Mouse (Mus musculus) lung, postnatal 25 days (tissue): ENCODE measurements around the gene 2900026A02Rik.

ENCODE experiments used
- DNase-seq: peaks from one replicate; pipeline ENCODE4 v3.0.0; 2022; ENCODE audit warnings: low spot score

Gene 2900026A02Rik

GRCm38 (mm10) chr5:113174916-113175692 is 45.9 kb downstream of the 2900026A02Rik start:
- no peak for DNase-seq

GRCm38 (mm10) chr5:113173318-113173717 is 47.7 kb downstream of the 2900026A02Rik start:
- peak; percentile 65 for DNase-seq

DNA sequence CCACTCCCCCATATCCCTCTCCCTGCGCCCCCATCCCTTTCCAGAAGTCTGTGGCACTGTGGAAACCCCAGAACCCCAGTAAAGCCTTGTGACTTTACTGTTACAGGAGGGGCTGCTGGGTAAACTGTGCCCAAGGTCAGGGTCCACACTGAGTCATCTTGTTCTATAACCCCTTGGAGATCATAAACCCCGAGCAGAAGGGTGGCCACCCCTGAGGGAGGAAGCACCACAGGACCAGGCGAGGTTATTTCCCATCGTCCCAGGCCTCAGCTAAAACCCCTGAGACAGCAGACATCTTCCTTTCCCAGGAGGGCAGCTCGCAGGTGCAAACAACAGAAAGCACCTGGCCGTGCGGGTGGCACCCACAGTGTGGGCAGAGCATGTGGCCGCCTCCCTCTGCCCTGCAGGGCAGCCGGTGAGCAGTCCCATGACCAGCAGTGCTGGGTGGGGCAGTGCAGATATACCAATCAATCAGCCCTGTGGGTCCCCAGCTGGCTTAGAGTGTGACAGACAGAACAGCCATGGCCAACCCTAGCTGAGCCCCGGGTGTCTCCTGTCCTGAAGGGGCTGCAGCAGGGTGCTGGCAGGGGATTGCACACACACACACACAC is 49.0 kb downstream of the 2900026A02Rik start:
- no peak for DNase-seq

DNA sequence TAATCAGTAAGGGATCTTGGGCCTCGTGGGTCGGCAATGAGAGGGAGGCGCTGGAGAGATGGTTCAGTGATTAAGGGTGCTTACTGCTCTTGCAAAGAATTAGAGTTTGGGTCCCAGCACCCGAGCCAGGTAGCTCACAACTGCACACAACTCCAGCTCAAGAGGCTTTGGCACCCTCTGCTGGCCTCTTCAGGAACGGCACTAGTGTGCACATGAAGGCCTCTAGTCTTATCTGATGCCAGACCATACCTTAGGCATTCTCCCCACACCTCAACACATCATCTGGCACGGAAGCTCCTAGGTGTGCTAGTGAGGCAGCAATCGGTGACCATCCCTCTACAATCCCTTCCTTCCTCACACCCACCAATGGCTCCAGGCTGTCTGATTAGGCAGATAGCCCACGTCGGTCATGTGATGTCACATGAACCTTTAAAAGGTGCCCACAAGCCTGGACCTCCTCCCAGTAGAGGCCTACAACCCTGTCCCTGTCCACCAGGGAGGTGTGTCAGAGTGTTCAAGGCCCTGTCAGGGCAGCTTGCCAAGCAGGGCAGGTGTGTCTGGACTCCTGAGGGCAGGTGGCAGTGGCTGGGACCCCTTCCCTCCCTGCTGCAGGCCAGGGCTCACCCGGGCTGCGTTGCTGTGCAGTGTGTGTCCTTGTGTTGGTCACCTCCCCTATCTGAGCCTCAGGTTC is 50.8 kb downstream of the 2900026A02Rik start:
- DNase-seq: no peak

GRCm38 (mm10) chr5:113167733-113168132 is 53.3 kb downstream of the 2900026A02Rik start:
- DNase-seq: no peak

GRCm38 (mm10) chr5:113165481-113165880 is 55.6 kb downstream of the 2900026A02Rik start:
- no peak for DNase-seq

DNA sequence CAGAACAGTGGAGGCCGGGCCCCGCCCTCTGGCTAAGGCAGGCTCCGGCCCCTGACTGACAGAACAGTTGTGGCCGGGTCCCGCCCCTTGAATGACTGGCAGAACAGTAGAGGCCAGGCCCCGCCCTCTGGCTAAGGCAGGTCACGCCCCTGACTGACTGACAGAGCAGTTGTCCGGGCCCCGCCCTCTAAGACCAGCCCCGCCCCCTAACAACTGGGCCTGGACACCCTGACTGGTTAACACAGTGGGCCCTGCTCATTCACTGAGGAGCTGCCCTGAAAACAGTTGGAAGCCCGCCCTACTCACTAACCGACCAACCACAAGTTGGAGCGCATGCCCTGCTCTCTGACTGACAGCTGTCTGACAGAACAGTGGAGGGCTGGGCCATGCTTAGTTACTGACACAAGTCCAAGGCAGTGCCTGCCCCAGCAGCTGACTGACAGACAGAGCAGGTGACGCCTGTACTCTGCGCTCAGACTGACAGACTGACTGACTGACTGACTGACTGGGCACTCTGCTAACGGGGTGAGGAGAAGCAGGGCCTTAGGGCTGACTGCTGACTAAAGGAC is 56.1 kb downstream of the 2900026A02Rik start:
- DNase-seq: peak; percentile 85

DNA sequence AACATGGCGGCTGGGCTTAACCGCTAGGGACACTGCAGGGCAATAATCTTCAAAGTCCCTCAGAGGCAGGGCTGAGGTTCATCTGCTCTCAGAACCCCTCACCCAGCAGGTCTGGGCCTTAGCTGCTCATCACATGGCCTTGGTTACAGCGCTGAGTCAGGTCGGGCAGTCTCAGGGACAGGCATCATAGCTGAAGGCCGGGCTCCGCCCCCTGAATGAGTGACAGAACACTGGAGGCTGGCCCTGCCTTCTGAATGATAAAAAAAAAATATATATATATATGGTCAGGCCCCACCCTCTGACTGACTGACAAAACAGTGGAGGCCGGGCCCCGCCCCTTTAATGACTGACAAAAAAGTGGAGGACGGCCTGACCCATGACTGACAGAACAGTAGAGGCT is 56.6 kb downstream of the 2900026A02Rik start:
- DNase-seq: no peak

GRCm38 (mm10) chr5:113163116-113163515 is 57.9 kb downstream of the 2900026A02Rik start:
- DNase-seq: no peak

GRCm38 (mm10) chr5:113162699-113163098 is 58.3 kb downstream of the 2900026A02Rik start:
- no peak for DNase-seq

DNA sequence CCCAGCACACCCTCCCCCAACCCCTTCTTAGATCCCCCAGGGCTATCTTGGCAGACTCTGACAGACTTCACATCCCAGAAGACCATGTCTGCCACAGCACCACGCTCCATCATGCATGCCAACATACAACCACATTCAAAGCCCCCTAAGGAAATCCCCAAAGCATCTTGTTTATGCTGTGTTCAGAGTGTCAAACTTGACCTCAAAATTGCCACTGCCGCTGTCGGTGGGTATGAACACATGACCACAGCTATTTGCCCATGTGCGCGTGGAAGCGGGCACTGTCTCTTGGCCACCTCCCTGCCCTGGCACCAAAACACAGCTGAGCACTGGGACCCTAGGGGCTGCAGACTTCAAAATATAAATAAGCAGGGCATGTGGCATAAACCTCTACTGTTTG is 59.5 kb downstream of the 2900026A02Rik start:
- DNase-seq: no peak

DNA sequence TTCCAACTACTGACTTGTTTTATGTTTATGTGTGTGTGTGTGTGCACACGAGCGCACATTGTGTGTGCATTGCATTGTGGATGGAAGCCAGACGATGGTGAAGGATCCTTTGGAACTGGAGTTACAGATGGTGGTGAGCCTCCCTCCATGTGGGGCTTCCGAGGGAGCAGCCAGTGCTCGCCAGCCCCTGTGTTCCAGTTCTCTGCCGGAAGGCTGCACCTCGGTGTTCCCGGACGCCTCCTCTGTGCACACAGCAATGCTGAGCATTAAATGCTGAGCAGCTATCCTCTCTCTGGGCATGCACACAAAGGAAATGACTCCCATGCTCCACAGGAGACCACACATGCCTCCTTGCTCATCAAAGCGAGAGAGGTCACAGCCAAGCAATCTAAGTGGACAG is 60.7 kb downstream of the 2900026A02Rik start:
- no peak for DNase-seq

GRCm38 (mm10) chr5:113158759-113159355 is 62.2 kb downstream of the 2900026A02Rik start:
- DNase-seq: no peak

DNA sequence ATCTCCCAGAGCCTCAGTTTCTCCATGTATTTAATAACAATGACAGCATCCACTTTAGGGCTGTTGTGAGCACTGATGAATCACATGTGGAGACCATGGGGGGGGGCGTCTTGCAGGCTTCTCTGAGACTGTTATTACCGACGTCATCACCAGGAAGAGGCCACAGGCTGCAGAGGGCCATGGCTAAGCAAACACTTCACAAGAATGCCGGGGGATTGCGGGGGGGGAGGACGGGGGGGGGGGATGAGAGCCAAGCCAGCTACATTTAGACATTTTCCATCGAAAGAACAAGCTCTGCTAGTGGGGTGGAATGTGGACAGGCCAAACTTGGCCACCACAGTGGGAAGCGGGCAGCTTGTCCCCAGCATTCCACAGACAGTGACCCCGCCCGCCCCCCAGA is 63.4 kb downstream of the 2900026A02Rik start:
- DNase-seq: no peak

- no peak for DNase-seq
Observed at GRCm38 (mm10) chr5:113157006-113157405, 64.0 kb downstream of the 2900026A02Rik start.

GRCm38 (mm10) chr5:113155133-113155532 is 65.9 kb downstream of the 2900026A02Rik start:
- peak; percentile 78 for DNase-seq

DNA sequence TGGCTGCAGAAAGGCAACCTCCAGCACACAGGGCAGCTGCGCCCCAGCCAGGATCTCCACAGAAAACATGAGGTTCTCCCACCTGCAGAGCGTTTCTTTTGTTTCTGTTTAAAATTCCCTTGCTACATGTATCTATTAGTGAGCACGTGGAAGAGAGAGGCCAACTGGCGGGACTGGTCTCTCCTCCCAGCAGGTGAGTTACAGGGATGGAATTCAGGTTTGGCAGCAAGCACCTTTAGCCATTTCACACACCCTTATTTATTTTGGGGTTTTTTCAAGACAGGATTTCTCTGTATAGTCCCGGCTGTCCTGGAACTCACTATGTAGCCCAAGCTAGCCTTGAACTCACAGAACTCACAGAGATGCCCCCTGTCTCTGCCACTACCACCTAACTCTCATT is 66.6 kb downstream of the 2900026A02Rik start:
- no peak for DNase-seq

GRCm38 (mm10) chr5:113153508-113153830 is 67.6 kb downstream of the 2900026A02Rik start:
- DNase-seq: no peak

GRCm38 (mm10) chr5:113152663-113153507 is 68.2 kb downstream of the 2900026A02Rik start:
- DNase-seq: no peak

GRCm38 (mm10) chr5:113151554-113152103 is 69.4 kb downstream of the 2900026A02Rik start:
- no peak for DNase-seq

DNA sequence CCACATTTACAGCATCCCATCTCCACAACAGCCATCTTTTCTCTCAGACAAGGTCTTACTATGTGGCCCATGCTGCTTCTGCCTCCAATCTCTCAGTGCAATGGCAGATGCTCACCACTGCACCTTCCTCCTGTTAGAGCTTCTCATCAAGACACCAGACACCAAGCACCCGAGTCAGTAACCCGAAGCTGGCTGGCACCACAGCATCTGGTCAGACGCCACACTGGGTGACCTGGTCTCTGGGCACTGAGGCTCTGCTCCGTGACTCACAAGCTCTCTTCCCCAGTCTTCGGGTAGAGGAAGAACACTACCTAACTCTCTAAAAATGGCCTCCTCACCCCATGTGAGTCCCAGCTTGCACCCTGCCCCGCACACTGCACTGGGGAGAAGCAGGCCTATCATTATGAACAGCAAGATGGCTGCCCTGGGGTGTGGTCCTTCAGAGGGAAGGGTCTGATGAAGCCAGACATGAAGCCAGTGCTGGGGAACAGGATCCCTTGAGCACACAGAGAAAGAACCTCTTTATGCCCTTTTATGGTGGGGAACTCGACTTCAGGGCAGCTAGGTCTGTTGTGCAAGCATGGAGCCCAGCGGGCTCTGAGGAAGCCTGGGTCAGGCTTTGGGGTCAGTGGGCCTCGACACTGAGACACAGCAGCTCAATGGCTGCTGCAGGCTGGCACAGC is 70.0 kb downstream of the 2900026A02Rik start:
- no peak for DNase-seq
